Mouse (Mus musculus) neural tube, embryonic 14.5 days (tissue): ENCODE data around the gene Thrb. TPM values are rescaled to one million over a fixed set of nuclear protein-coding genes. Genes with fewer than 3 reads are reported as not detected.
A peak's percentile ranks its signal among the peaks of the same experiment; 100 is the strongest.

Experiments used
- ATAC-seq: fragments of 200-750 bp; cut with Nextera tagmentation; 2 replicates; pipeline ENCODE4 v1.8.0; 2017; ENCODE audit warnings: low read depth, mild to moderate bottlenecking, moderate TSS enrichment, moderate library complexity
- H3K27ac ChIP-seq: fragments of 300-500 bp; sonication (generic); 2 replicates; pipeline ENCODE4 v1.5.1; 2014; ENCODE audit warnings: low read depth, mild to moderate bottlenecking, control low read depth, low read length, moderate library complexity, mixed read lengths
- H3K27me3 ChIP-seq: fragments of 300-500 bp; sonication (generic); 2 replicates; pipeline ENCODE4 v1.6.1; 2014; ENCODE audit warnings: low read length; ENCODE audit not compliant: control insufficient read depth, insufficient read depth
- H3K36me3 ChIP-seq: fragments of 300-500 bp; sonication (generic); 2 replicates; pipeline ENCODE4 v1.6.1; 2014; ENCODE audit warnings: low read length, mixed read lengths; ENCODE audit not compliant: control insufficient read depth, insufficient read depth
- H3K4me1 ChIP-seq: fragments of 300-500 bp; sonication (generic); 2 replicates; pipeline ENCODE4 v1.6.1; 2014; ENCODE audit warnings: low read length; ENCODE audit not compliant: control insufficient read depth, insufficient read depth
- H3K4me2 ChIP-seq: fragments of 300-500 bp; sonication (generic); 2 replicates; pipeline ENCODE4 v1.6.1; 2014; ENCODE audit warnings: mild to moderate bottlenecking, low read depth, low read length, control low read depth
- H3K4me3 ChIP-seq: fragments of 300-500 bp; sonication (generic); 2 replicates; pipeline ENCODE4 v1.5.1; 2014; ENCODE audit warnings: low read depth, low read length, control low read depth, mixed read lengths
- H3K9ac ChIP-seq: fragments of 300-500 bp; sonication (generic); replicated peaks from 2 replicates; pipeline ENCODE4 v1.6.1; 2014; ENCODE audit warnings: low read depth, mild to moderate bottlenecking, control low read depth, low read length, mixed read lengths
- H3K9me3 ChIP-seq: fragments of 300-500 bp; sonication (generic); 2 replicates; pipeline ENCODE4 v1.6.1; 2016; ENCODE audit warnings: low read length; ENCODE audit not compliant: control insufficient read depth
- WGBS: fragments of 180-500 bp; shearing (Covaris S2); extraction: QIAGEN DNeasy Blood & Tissue Kit; methylation state at CpG from one replicate; pipeline ENCODE4 v1.1.7; 2014; 5-methylcytosine and 5-hydroxymethylcytosine counted together
- polyA plus RNA-seq: library from polyadenylated mRNA; unstranded; fragments of >200 nt; fragmentation: Nextera tagmentation; extraction: Ambion mirVana; gene quantifications from 2 replicates; pipeline ENCODE4 v1.2.1, GENCODE M21; 2014

The Thrb gene
- polyA plus RNA-seq, 1 experiment from 2014 or later = 1.7 TPM

DNA sequence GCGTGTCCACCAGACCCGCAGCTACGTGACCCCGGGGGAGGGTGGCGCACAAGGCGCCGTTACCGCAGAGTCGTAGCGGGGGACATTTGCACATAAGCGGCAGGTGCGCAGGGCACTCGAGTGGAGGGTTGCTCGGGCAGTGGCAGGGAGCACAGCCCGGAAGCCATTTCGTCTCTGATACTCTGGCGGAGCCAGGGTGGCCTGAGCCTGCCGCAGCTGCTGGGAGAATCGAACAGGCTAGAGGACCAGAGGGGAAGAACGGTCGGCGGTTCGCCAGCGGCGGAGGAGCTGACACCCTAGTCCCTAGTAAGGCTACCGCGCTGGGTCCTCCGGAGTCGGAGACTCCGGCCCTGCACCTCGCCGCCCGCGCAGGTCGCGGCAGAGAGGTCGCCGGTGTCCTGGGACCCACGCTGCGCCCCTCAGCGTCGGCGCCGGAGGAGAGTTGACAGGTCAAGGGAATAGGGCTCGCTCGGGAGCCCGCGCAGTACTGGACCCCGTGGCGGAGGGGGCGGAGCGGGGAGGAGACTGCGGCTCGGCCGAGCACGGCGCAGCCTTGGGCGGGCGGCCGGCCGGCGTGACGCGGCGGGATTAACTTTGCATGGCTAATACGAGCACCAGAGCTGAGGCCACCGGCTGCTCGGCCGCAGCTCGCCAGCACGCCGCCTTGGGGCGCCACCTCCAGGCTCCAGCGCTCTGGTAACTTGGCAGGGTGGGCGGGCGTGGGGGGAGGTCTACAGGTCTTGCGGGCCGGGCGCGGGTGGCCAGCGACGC, 453 bp downstream of the Thrb start:
- no peak overlapping the region for H3K27ac ChIP-seq
- peaks cover 4% of the 10 kb centered on the region; the same call in 1 of the 2 replicates for H3K4me1 ChIP-seq
- ATAC-seq = peak; percentile 94
- H3K27me3 ChIP-seq = peaks cover 10% of the 10 kb centered on the region
- H3K36me3 ChIP-seq = no peaks in the 10 kb centered on the region
- H3K9me3 ChIP-seq = no peaks in the 10 kb centered on the region
- H3K9ac ChIP-seq = peak overlapping the region; percentile 47
- H3K4me3 ChIP-seq = peak overlapping the region; percentile 75
- H3K4me2 ChIP-seq = peak overlapping the region; percentile 99
- WGBS = under 1% methylated on average over 73 of the region's 82 CpGs

DNA sequence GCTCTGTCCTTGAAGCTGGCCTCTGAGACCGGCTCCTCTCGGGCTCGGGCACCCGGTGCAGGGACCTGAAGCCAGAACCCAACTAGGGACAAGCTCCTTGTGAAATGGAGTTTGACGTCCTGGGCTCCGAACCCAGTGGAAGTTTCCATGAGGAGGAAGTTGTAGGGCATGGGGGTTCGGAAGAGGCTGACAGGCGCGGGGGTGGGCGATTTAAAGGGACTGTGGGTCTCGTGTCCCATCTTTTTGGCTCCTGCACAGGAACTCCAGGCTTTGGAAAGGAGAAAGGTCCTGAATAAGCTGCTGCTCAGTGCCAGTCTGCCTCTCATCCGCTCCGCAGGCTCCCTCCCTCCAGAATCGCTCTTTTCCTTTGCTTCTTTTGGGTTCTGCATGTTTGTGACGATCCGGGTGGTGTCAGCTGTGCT, 1.1 kb downstream of the Thrb start:
- H3K27me3 ChIP-seq = peaks cover 10% of the 10 kb centered on the region
- H3K27ac ChIP-seq = no peak overlapping the region
- no peaks in the 10 kb centered on the region for H3K9me3 ChIP-seq
- 0% methylated on average over 16 of the region's 16 CpGs for WGBS
- H3K9ac ChIP-seq = peak overlapping the region; percentile 47
- ATAC-seq = peak; percentile 32
- peak overlapping the region; percentile 75 for H3K4me3 ChIP-seq
- H3K4me1 ChIP-seq = peaks cover 4% of the 10 kb centered on the region; the same call in 1 of the 2 replicates
- H3K4me2 ChIP-seq = peak overlapping the region; percentile 99
- H3K36me3 ChIP-seq = no peaks in the 10 kb centered on the region

DNA sequence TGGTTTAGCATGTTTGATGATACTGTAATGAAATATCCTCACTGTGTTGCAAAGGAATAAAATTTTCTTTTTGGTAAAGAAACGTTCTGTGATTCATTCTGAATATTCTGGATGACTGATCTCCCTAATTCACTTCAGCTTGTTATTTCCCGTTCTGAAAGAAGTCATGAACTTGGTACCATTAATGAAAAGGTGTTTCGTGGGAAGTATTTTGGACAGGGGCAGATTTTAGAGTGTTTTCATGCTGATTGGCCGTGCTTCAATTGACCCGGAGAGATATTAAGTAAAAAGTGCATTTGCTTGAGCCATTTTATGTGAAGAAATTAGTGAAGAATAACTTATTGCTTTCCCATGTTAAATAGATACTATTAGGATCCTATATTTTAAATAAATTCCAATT, 2.0 kb downstream of the Thrb start:
- WGBS = 42% methylated on average over 5 of the region's 5 CpGs

GRCm38 (mm10) chr14:17674335-17674734, 14.3 kb downstream of the Thrb start:
- Histone ChIP-seq H3K27ac (no peak overlapping the region), H3K9ac (no peak overlapping the region), H3K36me3 (no peaks in the 10 kb centered on the region), H3K4me1 (no peaks in the 10 kb centered on the region), H3K9me3 (no peaks in the 10 kb centered on the region), H3K27me3 (no peaks in the 10 kb centered on the region), H3K4me3 (no peak overlapping the region), H3K4me2 (no peak overlapping the region)
- 93% methylated on average over 1 of the region's 1 CpGs for WGBS
- no peak for ATAC-seq

More for the DNA sequence above, 2.0 kb downstream of the Thrb start:
- H3K4me1 ChIP-seq = peaks cover 4% of the 10 kb centered on the region; the same call in 1 of the 2 replicates
- H3K9me3 ChIP-seq = no peaks in the 10 kb centered on the region
- H3K4me3 ChIP-seq = no peak overlapping the region; the same call in 1 of the 2 replicates
- no peak for ATAC-seq
- no peak overlapping the region for H3K9ac ChIP-seq
- no peak overlapping the region for H3K27ac ChIP-seq
- H3K4me2 ChIP-seq = no peak overlapping the region
- peaks cover 10% of the 10 kb centered on the region for H3K27me3 ChIP-seq
- no peaks in the 10 kb centered on the region for H3K36me3 ChIP-seq

DNA sequence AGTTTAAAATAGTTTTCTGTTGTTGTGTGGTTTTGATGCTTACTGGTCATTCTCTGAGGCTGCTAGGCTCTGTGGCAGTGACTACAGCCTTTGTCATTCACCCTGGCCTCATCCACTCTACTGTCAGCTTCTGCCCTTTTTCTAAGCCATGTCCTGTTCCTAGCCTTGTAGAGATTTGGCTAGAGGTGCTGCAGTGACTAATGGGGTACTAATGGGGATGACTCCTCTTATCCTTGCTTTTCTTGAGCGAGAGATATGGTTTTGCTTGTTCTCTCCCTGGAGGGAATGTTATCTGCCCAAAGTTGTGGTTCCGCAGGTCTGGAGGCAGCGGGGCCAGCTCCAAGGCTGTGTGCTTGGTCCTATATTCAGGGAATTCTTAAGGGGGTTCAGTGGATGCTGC, 15.2 kb downstream of the Thrb start:
- Histone ChIP-seq H3K9ac (no peak overlapping the region), H3K27me3 (no peaks in the 10 kb centered on the region), H3K9me3 (no peaks in the 10 kb centered on the region), H3K36me3 (no peaks in the 10 kb centered on the region), H3K4me1 (no peaks in the 10 kb centered on the region), H3K4me2 (no peak overlapping the region), H3K4me3 (no peak overlapping the region), H3K27ac (no peak overlapping the region)
- WGBS = 85% methylated on average over 3 of the region's 3 CpGs
- ATAC-seq = no peak

GRCm38 (mm10) chr14:17681479-17681878, 21.4 kb downstream of the Thrb start:
- no peak overlapping the region for H3K4me2 ChIP-seq
- H3K9ac ChIP-seq = no peak overlapping the region
- H3K9me3 ChIP-seq = no peaks in the 10 kb centered on the region
- H3K27me3 ChIP-seq = no peaks in the 10 kb centered on the region
- H3K4me1 ChIP-seq = no peaks in the 10 kb centered on the region
- H3K36me3 ChIP-seq = no peaks in the 10 kb centered on the region
- H3K27ac ChIP-seq = no peak overlapping the region
- no peak for ATAC-seq
- no peak overlapping the region for H3K4me3 ChIP-seq

DNA sequence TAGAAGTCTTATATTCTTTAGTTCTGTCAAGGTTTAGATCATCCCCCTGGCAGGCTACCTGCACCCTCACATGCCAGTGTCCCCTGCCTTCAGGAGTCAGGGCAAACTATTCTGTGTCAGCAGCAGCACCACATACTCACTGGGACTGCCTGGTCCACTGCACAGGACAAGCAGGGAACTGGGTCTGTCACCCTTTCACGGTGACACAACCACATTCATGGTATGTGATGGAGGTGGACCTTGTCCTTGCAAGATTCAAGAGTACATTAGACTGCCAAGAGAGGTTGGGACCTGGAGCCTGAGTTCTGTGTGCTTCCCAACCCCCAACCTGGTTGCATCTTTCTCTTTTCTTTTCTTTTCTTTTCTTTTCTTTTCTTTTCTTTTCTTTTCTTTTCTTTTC, 24.8 kb downstream of the Thrb start:
- ATAC-seq = no peak
- no peaks in the 10 kb centered on the region for H3K9me3 ChIP-seq
- no peaks in the 10 kb centered on the region for H3K36me3 ChIP-seq
- no peak overlapping the region for H3K27ac ChIP-seq
- H3K4me1 ChIP-seq = no peaks in the 10 kb centered on the region
- H3K27me3 ChIP-seq = no peaks in the 10 kb centered on the region
- no peak overlapping the region for H3K9ac ChIP-seq
- H3K4me3 ChIP-seq = no peak overlapping the region
- whole genome bisulfite sequencing = 76% methylated on average over 1 of the region's 1 CpGs
- no peak overlapping the region for H3K4me2 ChIP-seq

DNA sequence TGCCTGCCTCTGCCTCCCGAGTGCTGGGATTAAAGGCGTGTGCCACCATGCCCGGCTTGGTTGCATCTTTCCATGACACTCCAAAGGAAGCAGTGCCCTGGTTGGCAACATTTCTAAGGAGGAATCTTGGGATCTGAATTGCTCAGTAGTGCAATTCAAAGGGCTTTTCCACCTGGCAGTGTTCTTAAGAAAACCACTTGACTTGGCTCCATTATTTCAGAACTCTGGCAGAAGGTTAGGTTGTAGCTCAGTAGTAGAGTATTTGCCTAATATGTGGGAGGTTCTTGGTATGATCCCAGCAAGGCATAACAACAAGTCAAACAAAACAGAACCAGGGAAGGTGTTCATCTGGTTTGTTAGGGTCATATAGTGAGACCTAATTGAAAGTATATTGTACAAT, 25.4 kb downstream of the Thrb start:
- H3K9me3 ChIP-seq = no peaks in the 10 kb centered on the region
- H3K27ac ChIP-seq = no peak overlapping the region
- H3K27me3 ChIP-seq = no peaks in the 10 kb centered on the region
- H3K4me2 ChIP-seq = no peak overlapping the region
- H3K4me1 ChIP-seq = no peaks in the 10 kb centered on the region
- no peak overlapping the region for H3K9ac ChIP-seq
- 94% methylated on average over 3 of the region's 3 CpGs for WGBS
- no peak overlapping the region for H3K4me3 ChIP-seq
- ATAC-seq = no peak
- H3K36me3 ChIP-seq = no peaks in the 10 kb centered on the region

DNA sequence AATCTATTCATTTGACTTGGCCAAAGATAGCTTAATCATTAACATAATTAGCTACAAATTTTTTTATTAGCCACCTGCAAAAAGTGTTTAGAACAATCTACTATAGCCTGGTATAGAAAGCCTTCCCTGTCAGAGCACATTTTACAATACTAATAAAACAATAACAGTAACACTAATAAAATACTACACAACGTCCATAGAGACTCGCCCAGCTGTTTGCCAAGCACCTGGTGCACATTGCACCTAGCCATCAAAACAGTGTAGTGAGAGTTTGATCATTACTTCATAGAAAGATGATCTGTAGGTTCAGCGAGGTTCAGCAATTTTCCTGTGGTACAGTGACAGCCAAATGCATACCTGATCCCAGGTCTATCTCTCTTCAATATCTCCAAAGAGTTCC, 26.9 kb downstream of the Thrb start:
- H3K9ac ChIP-seq = no peak overlapping the region
- no peak overlapping the region for H3K27ac ChIP-seq
- 61% methylated on average over 3 of the region's 3 CpGs for WGBS
- no peaks in the 10 kb centered on the region for H3K9me3 ChIP-seq
- ATAC-seq = no peak
- no peaks in the 10 kb centered on the region for H3K4me1 ChIP-seq
- no peaks in the 10 kb centered on the region for H3K36me3 ChIP-seq
- no peak overlapping the region for H3K4me2 ChIP-seq
- H3K4me3 ChIP-seq = no peak overlapping the region
- no peaks in the 10 kb centered on the region for H3K27me3 ChIP-seq
